Mouse (Mus musculus): ENCODE results near the gene Mpv17l2. TPM values are rescaled to one million over a fixed set of nuclear protein-coding genes. Genes with fewer than 3 reads are reported as not detected.

Mpv17l2 gene
- polyA plus RNA-seq (2012; fragmentation: generic; extraction: Trizol): 73.0 TPM

GRCm38 (mm10) chr8:70760775-70761406, at the start of gene Mpv17l2:
Gene Mpv17l2, minus strand, starts transcription at chr8:70760946.
- H3K36me3 ChIP-seq (ENCODE audit: control insufficient read depth, insufficient read depth): no peaks in the 10 kb centered on the region
- H3K4me3 ChIP-seq: peak within 1 kb of the TSS; percentile 41
- no peaks in the 10 kb centered on the region for H3K27me3 ChIP-seq (ENCODE audit: control insufficient read depth, insufficient read depth, insufficient read length)
- H3K4me2 ChIP-seq (ENCODE audit: low read depth): peak within 1 kb of the TSS; percentile 81
- peak within 1 kb of the TSS; percentile 79 for H3ac ChIP-seq (ENCODE audit: control insufficient read depth, insufficient read length)
- TF ChIP-seq CEBPB (IDR thresholded peaks at IDR 0.05; ENCODE audit: insufficient read depth, poor library complexity, severe bottlenecking): no peak
- no peak for TF ChIP-seq MAX (IDR thresholded peaks at IDR 0.05; ENCODE audit: low read depth)
- TF ChIP-seq TCF12 (IDR thresholded peaks at IDR 0.05; ENCODE audit: insufficient read depth, poor library complexity, severe bottlenecking): no peak
- TF ChIP-seq REST (IDR thresholded peaks at IDR 0.05; ENCODE audit: insufficient read depth, insufficient read length): peak; percentile 19
- peak; percentile 41 for TF ChIP-seq SRF (IDR thresholded peaks at IDR 0.05; ENCODE audit: control insufficient read depth, insufficient read length, low read depth)
- no peak for TF ChIP-seq MYOD1 (IDR thresholded peaks at IDR 0.05; ENCODE audit: control insufficient read depth in 1 of 3, insufficient read length in 2 of 3, low read depth in 2 of 3)
- peak in 1 of 3 experiments; percentile 26 for TF ChIP-seq MYOG (IDR thresholded peaks at IDR 0.05; ENCODE audit: control insufficient read depth in 1 of 3, insufficient read depth in 1 of 3, insufficient read length in 2 of 3, low read depth in 2 of 3)
- TF ChIP-seq POLR2AphosphoS2 (IDR thresholded peaks at IDR 0.05; ENCODE audit: insufficient read length, low read depth): peak; percentile 56
- peak; percentile 92 for TF ChIP-seq POLR2A (IDR thresholded peaks at IDR 0.05; ENCODE audit: insufficient read length, low read depth)
- TF ChIP-seq TCF3 (IDR thresholded peaks at IDR 0.05; ENCODE audit: insufficient read length, low read depth): no peak
- no peak for TF ChIP-seq E2F4 (IDR thresholded peaks at IDR 0.05; ENCODE audit: insufficient read depth)
- peak; percentile 55 for TF ChIP-seq USF1 (IDR thresholded peaks at IDR 0.05; ENCODE audit: low read depth)
- H3K79me2 ChIP-seq (ENCODE audit: control insufficient read depth, insufficient read depth): no peaks in the 10 kb centered on the region

DNA sequence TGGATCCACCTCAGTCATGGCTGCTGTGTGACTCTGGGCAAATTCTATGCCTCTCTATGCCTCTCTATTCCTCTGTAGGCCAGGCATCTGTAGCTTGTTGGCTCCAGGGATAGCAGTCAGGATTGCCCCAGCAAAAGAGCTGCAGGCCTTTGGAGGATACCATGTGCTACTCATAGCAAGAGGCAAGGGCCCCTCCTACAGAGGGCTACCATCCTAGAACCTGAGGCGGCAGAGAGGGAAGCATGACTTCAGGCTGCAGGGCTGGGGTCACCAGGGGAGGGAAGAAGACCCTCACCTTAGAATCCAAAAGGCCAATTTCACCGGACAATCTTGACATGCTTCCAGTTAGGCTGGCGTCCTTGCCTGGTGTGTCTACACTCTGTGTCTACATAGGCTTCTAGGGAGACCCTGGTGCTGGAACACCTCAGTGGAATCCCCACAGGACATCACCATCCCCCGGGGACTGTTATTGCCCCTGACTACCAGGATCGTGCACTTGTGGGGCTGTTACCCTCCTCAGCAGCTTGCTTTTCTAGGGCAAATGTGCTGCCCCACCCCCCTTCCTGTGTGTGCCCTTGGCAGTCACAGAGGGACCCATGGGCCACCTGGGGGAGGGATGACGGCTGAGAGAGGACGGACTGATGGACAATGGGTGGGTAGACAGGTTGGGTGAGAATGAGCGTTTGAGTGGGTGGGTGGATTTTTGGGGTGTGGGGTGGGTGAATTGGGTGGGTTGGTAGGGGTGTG, 48.4 kb upstream of the Mpv17l2 start:
- H3ac ChIP-seq (ENCODE audit: control insufficient read depth, insufficient read length): no peak overlapping the region
- no peak overlapping the region for H3K4me2 ChIP-seq (ENCODE audit: low read depth)
- no peak overlapping the region for H3K4me3 ChIP-seq
- H3K79me2 ChIP-seq (ENCODE audit: control insufficient read depth, insufficient read depth): no peaks in the 10 kb centered on the region
- TF ChIP-seq TCF12 (IDR thresholded peaks at IDR 0.05; ENCODE audit: insufficient read depth, poor library complexity, severe bottlenecking) (no peak), MYOG (IDR thresholded peaks at IDR 0.05; ENCODE audit: control insufficient read depth in 1 of 3, insufficient read depth in 1 of 3, insufficient read length in 2 of 3, low read depth in 2 of 3) (no peak)
- no peaks in the 10 kb centered on the region for H3K27me3 ChIP-seq (ENCODE audit: control insufficient read depth, insufficient read depth, insufficient read length)
- H3K36me3 ChIP-seq (ENCODE audit: control insufficient read depth, insufficient read depth): no peaks in the 10 kb centered on the region

GRCm38 (mm10) chr8:70808239-70808638, 47.5 kb upstream of the Mpv17l2 start, which contains the start of gene Il12rb1:
Gene Il12rb1, plus strand, starts transcription at chr8:70808449.
- no peaks in the 10 kb centered on the region for H3K79me2 ChIP-seq (ENCODE audit: control insufficient read depth, insufficient read depth)
- no peak within 1 kb of the TSS for H3K4me2 ChIP-seq (ENCODE audit: low read depth)
- H3K4me3 ChIP-seq: no peak within 1 kb of the TSS
- TF ChIP-seq E2F4 (IDR thresholded peaks at IDR 0.05; ENCODE audit: insufficient read depth) (no peak), REST (IDR thresholded peaks at IDR 0.05; ENCODE audit: insufficient read depth, insufficient read length) (no peak), POLR2A (IDR thresholded peaks at IDR 0.05; ENCODE audit: insufficient read length, low read depth) (no peak), TCF3 (IDR thresholded peaks at IDR 0.05; ENCODE audit: insufficient read length, low read depth) (no peak), USF1 (IDR thresholded peaks at IDR 0.05; ENCODE audit: low read depth) (no peak), SRF (IDR thresholded peaks at IDR 0.05; ENCODE audit: control insufficient read depth, insufficient read length, low read depth) (no peak)
- no peaks in the 10 kb centered on the region for H3K27me3 ChIP-seq (ENCODE audit: control insufficient read depth, insufficient read depth, insufficient read length)
- H3K36me3 ChIP-seq (ENCODE audit: control insufficient read depth, insufficient read depth): no peaks in the 10 kb centered on the region
- no peak within 1 kb of the TSS for H3ac ChIP-seq (ENCODE audit: control insufficient read depth, insufficient read length)

GRCm38 (mm10) chr8:70807304-70807703, 46.6 kb upstream of the Mpv17l2 start:
- TF ChIP-seq REST (IDR thresholded peaks at IDR 0.05; ENCODE audit: insufficient read depth, insufficient read length) (no peak), POLR2AphosphoS2 (IDR thresholded peaks at IDR 0.05; ENCODE audit: insufficient read length, low read depth) (no peak), SRF (IDR thresholded peaks at IDR 0.05; ENCODE audit: control insufficient read depth, insufficient read length, low read depth) (no peak), CEBPB (IDR thresholded peaks at IDR 0.05; ENCODE audit: insufficient read depth, poor library complexity, severe bottlenecking) (no peak), TCF3 (IDR thresholded peaks at IDR 0.05; ENCODE audit: insufficient read length, low read depth) (no peak), POLR2A (IDR thresholded peaks at IDR 0.05; ENCODE audit: insufficient read length, low read depth) (no peak), TCF12 (IDR thresholded peaks at IDR 0.05; ENCODE audit: insufficient read depth, poor library complexity, severe bottlenecking) (no peak), MYOG (IDR thresholded peaks at IDR 0.05; ENCODE audit: control insufficient read depth in 1 of 3, insufficient read depth in 1 of 3, insufficient read length in 2 of 3, low read depth in 2 of 3) (no peak)
- Histone ChIP-seq H3K4me3 (no peak overlapping the region), H3K36me3 (ENCODE audit: control insufficient read depth, insufficient read depth) (no peaks in the 10 kb centered on the region), H3K27me3 (ENCODE audit: control insufficient read depth, insufficient read depth, insufficient read length) (no peaks in the 10 kb centered on the region), H3K79me2 (ENCODE audit: control insufficient read depth, insufficient read depth) (no peaks in the 10 kb centered on the region), H3ac (ENCODE audit: control insufficient read depth, insufficient read length) (no peak overlapping the region), H3K4me2 (ENCODE audit: low read depth) (no peak overlapping the region)

GRCm38 (mm10) chr8:70806541-70806940, 45.8 kb upstream of the Mpv17l2 start:
- Histone ChIP-seq H3K27me3 (ENCODE audit: control insufficient read depth, insufficient read depth, insufficient read length) (no peaks in the 10 kb centered on the region), H3K79me2 (ENCODE audit: control insufficient read depth, insufficient read depth) (no peaks in the 10 kb centered on the region), H3ac (ENCODE audit: control insufficient read depth, insufficient read length) (no peak overlapping the region), H3K36me3 (ENCODE audit: control insufficient read depth, insufficient read depth) (no peaks in the 10 kb centered on the region), H3K4me3 (no peak overlapping the region), H3K4me2 (ENCODE audit: low read depth) (no peak overlapping the region)
- TF ChIP-seq SRF (IDR thresholded peaks at IDR 0.05; ENCODE audit: control insufficient read depth, insufficient read length, low read depth): no peak
- TF ChIP-seq MYOD1 (IDR thresholded peaks at IDR 0.05; ENCODE audit: control insufficient read depth in 1 of 3, insufficient read length in 2 of 3, low read depth in 2 of 3): no peak
- TF ChIP-seq USF1 (IDR thresholded peaks at IDR 0.05; ENCODE audit: low read depth): no peak

All from myocyte (in vitro differentiated cells).